Mouse (Mus musculus): ENCODE data around the gene Esyt2.

Esyt2 gene

GRCm38 (mm10) chr12:116362091-116362490, 81.1 kb downstream of the Esyt2 start:
- no peak for DNase-seq (ENCODE audit: low spot score)

- DNase-seq (ENCODE audit: low spot score), result no peak
These were observed 85.9 kb downstream of the Esyt2 start for GRCm38 (mm10) chr12:116366900-116367299.

- no peak for DNase-seq (ENCODE audit: low spot score)
These were observed 86.3 kb downstream of the Esyt2 start for GRCm38 (mm10) chr12:116367346-116367745.

GRCm38 (mm10) chr12:116368857-116369256, 87.9 kb downstream of the Esyt2 start:
- no peak for DNase-seq (ENCODE audit: low spot score)

GRCm38 (mm10) chr12:116383101-116383500, 102.1 kb downstream of the Esyt2 start:
- DNase-seq (ENCODE audit: low spot score), result no peak

GRCm38 (mm10) chr12:116383995-116384394, 103.0 kb downstream of the Esyt2 start:
- no peak for DNase-seq (ENCODE audit: low spot score)

- no peak for DNase-seq (ENCODE audit: low spot score)
These were observed 105.8 kb downstream of the Esyt2 start for GRCm38 (mm10) chr12:116386802-116387201.

- DNase-seq (ENCODE audit: low spot score), result no peak
These were observed 108.9 kb downstream of the Esyt2 start for GRCm38 (mm10) chr12:116389868-116390267.

- no peak for DNase-seq (ENCODE audit: low spot score)
These were observed 113.3 kb downstream of the Esyt2 start for GRCm38 (mm10) chr12:116394327-116394726.

- DNase-seq (ENCODE audit: low spot score), result no peak
These were observed 114.3 kb downstream of the Esyt2 start for GRCm38 (mm10) chr12:116395312-116395711.

GRCm38 (mm10) chr12:116396072-116396695, 115.2 kb downstream of the Esyt2 start:
- DNase-seq (ENCODE audit: low spot score), result no peak

- DNase-seq (ENCODE audit: low spot score), result no peak
These were observed 123.2 kb downstream of the Esyt2 start for GRCm38 (mm10) chr12:116404012-116404679.

- peak; percentile 99 for DNase-seq (ENCODE audit: low spot score)
These were observed 124.2 kb downstream of the Esyt2 start, which contains the start of gene Ncapg2 for GRCm38 (mm10) chr12:116405045-116405835. Gene Ncapg2 (plus strand): TSS chr12:116405402.

GRCm38 (mm10) chr12:116405836-116406155, 124.8 kb downstream of the Esyt2 start:
- DNase-seq (ENCODE audit: low spot score), result peak; percentile 36

GRCm38 (mm10) chr12:116407883-116408282, 126.9 kb downstream of the Esyt2 start:
- DNase-seq (ENCODE audit: low spot score), result no peak

- DNase-seq (ENCODE audit: low spot score), result no peak
These were observed 133.9 kb downstream of the Esyt2 start for GRCm38 (mm10) chr12:116414941-116415340.

GRCm38 (mm10) chr12:116416514-116416913, 135.5 kb downstream of the Esyt2 start:
- DNase-seq (ENCODE audit: low spot score), result no peak

GRCm38 (mm10) chr12:116421656-116422055, 140.7 kb downstream of the Esyt2 start:
- no peak for DNase-seq (ENCODE audit: low spot score)

- DNase-seq (ENCODE audit: low spot score), result peak; percentile 8
These were observed 144.4 kb downstream of the Esyt2 start for GRCm38 (mm10) chr12:116425392-116425791.

- DNase-seq (ENCODE audit: low spot score), result no peak
These were observed 152.7 kb downstream of the Esyt2 start for GRCm38 (mm10) chr12:116433742-116434141.

GRCm38 (mm10) chr12:116435232-116435631, 154.2 kb downstream of the Esyt2 start:
- no peak for DNase-seq (ENCODE audit: low spot score)

- DNase-seq (ENCODE audit: low spot score), result no peak
These were observed 155.1 kb downstream of the Esyt2 start for GRCm38 (mm10) chr12:116436125-116436524.

- DNase-seq (ENCODE audit: low spot score), result no peak
These were observed 157.6 kb downstream of the Esyt2 start for GRCm38 (mm10) chr12:116438591-116438990.
